Mouse (Mus musculus) liver, postnatal 0 days (tissue): Measurements from ENCODE around the gene Tagln.

Experiments used
- CTCF ChIP-seq: sonication (generic); IDR thresholded peaks from 2 replicates; pipeline ENCODE4 v1.5.1; 2016; ENCODE audit warnings: antibody characterized with exemption, low read depth
- EP300 ChIP-seq: IDR thresholded peaks from 2 replicates; pipeline ENCODE4 v1.6.1; 2016; ENCODE audit warnings: antibody characterized with exemption, low read depth, mild to moderate bottlenecking

- no peak for TF ChIP-seq CTCF
- TF ChIP-seq EP300, result no peak
Measured at GRCm38 (mm10) chr9:45944506-45945400, 8.9 kb upstream of the Tagln start.
